Mouse (Mus musculus): ENCODE data around the gene R3hcc1l. TPM values are rescaled to one million over a fixed set of nuclear protein-coding genes. Genes with fewer than 3 reads are reported as not detected.

Gene R3hcc1l
- total RNA-seq (2015), result 30.8 and 38.5 TPM in 2 replicates
- 40.5 and 49.2 TPM in 2 replicates for total RNA-seq (2017)

GRCm38 (mm10) chr19:42518620-42519310 lies at the start of gene R3hcc1l:
Gene R3hcc1l (plus strand): TSS chr19:42518759.
- ATAC-seq (ENCODE audit: poor library complexity, severe bottlenecking), result peak; percentile 95

DNA sequence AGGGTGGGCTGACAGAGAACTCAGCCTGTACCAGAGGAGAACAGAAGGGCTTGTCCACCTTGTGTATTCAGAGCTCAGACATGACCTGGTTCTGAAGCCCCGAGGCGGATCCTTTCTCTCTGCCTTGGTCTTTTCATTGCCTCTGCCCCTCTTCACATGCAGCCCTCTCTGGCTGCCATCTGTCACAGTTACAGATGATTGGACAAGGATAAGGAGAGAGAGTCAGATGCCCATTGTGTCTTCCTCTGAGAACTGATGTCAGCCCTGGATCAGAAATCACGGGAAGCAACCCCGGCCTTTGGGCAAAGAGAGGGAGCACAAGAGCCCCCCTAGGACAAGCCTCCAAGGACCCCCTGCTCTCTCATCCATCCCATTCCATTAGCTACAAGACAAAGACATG lies 47.0 kb upstream of the R3hcc1l start:
- ATAC-seq (ENCODE audit: poor library complexity, severe bottlenecking), result no peak

GRCm38 (mm10) chr19:42472831-42473230 lies 45.7 kb upstream of the R3hcc1l start:
- ATAC-seq (ENCODE audit: poor library complexity, severe bottlenecking), result no peak

- ATAC-seq (ENCODE audit: poor library complexity, severe bottlenecking), result no peak
Measured at GRCm38 (mm10) chr19:42477769-42478168, 40.8 kb upstream of the R3hcc1l start.

DNA sequence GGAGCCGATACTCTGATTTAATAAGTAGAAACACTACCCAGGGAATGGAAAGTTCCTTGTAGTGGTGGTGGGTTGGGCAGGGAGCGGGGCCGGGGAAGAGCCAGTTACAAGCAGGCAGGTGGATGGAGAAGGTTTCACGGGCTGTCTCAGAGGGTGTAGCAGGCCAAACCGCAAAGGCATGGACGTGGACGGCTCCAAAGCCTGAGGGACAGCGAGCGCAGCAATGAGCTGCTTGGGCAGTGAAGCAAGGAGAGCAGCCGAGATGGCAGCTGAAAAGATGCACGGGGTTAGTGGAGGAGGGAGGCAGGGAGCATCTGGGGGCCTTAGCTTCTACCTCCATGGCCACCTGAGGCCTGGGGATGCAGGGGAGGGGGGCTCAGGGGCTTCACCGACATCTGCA lies 40.3 kb upstream of the R3hcc1l start:
- ATAC-seq (ENCODE audit: poor library complexity, severe bottlenecking), result no peak

DNA sequence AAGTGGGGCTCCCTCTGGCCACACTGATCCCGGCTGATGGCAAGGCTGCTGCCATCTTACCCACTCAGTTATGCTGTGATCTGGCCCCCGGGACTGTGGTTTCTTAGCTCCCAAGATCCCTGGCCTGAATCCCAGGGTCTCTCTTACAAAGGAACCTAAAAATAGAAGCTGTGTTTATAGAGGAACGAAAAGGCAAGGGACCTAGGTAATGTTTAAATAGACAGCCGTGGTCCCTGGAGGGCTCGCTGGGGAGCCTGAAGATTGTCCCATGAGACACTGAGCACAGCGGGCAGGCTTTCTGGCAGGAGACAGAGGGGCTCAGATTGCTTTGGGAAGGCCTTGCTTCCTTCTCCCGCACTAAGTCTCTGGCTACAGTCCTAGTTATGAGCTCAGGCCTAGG lies 33.1 kb upstream of the R3hcc1l start:
- ATAC-seq (ENCODE audit: poor library complexity, severe bottlenecking), result no peak

GRCm38 (mm10) chr19:42487261-42487660 lies 31.3 kb upstream of the R3hcc1l start:
- no peak for ATAC-seq (ENCODE audit: poor library complexity, severe bottlenecking)

DNA sequence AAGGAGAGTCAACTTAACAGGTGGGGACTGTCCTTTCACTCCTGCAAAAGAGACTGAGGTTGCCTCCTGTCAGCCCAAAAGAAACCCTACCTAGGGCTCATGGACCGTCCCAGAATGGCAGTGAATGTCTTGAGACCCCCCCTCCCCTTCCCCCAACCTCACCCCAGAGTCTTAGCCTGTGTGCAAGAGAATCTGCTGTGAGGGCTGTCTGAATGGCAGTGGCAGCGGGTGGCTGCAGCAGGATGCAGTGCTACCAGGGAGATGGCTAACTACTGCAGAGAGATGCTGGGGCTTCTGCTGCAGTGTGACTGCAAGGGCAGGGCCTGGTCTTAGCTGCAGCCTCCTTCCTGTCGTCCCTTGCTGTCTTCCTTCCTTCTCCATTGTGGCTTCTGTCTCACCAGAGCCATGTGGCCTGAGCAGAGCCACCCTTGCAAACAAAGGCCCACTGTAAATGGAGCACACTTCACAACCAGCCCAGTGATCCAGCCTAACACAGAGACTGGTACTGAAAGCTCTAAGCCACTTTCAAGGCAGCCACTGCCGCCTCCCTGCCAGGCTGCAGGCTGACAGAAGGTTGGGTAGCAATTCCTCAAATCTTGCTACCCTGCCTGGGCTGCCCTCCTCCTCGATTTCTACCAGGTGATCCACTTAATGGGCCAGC lies 25.2 kb upstream of the R3hcc1l start:
- ATAC-seq (ENCODE audit: poor library complexity, severe bottlenecking), result no peak

GRCm38 (mm10) chr19:42504156-42504555 lies 14.4 kb upstream of the R3hcc1l start:
- ATAC-seq (ENCODE audit: poor library complexity, severe bottlenecking), result no peak

DNA sequence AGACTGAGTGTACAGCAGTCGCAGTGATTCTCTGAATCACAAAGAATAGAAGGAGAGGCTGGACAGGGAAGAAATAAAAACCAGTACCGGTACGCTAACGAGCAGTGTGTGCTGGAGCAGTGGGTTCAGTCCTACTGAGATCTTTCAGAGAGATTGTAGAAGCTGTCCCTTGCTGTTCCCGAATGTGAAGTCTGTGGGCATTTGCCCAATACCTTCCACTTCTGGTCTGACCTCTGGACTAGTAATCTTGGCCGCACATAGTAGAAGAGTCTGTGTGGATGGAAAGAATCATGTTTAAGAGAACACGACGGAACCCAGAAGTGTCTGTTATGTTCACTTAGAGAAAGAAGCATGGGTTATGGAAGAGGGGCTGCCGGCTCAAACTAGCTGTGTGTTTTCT lies 8.9 kb upstream of the R3hcc1l start:
- no peak for ATAC-seq (ENCODE audit: poor library complexity, severe bottlenecking)

- peak; percentile 95 for ATAC-seq (ENCODE audit: poor library complexity, severe bottlenecking)
Measured at GRCm38 (mm10) chr19:42510276-42511171, 8.0 kb upstream of the R3hcc1l start.

DNA sequence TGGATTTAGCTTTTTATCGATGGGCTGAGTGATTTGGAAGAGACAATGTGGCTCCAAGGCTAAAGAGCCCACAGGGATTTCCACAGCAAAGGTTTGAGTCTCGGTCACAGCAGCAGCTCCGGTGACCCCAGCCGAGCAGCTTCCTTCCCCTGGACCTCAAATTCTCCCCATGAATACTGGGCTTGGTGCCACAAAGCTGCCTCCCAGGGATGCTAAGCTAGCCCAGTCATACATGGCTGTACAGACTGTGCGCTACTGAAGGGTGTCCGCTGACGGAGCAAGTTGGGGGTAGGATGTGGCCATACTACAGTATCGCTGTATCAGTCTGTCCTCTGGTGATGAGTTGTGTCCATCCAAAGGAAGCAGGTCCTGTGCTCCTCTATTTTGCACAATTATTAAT lies 2.9 kb upstream of the R3hcc1l start:
- no peak for ATAC-seq (ENCODE audit: poor library complexity, severe bottlenecking)

- ATAC-seq (ENCODE audit: poor library complexity, severe bottlenecking), result no peak
Measured at GRCm38 (mm10) chr19:42516121-42516520, 2.4 kb upstream of the R3hcc1l start.

DNA sequence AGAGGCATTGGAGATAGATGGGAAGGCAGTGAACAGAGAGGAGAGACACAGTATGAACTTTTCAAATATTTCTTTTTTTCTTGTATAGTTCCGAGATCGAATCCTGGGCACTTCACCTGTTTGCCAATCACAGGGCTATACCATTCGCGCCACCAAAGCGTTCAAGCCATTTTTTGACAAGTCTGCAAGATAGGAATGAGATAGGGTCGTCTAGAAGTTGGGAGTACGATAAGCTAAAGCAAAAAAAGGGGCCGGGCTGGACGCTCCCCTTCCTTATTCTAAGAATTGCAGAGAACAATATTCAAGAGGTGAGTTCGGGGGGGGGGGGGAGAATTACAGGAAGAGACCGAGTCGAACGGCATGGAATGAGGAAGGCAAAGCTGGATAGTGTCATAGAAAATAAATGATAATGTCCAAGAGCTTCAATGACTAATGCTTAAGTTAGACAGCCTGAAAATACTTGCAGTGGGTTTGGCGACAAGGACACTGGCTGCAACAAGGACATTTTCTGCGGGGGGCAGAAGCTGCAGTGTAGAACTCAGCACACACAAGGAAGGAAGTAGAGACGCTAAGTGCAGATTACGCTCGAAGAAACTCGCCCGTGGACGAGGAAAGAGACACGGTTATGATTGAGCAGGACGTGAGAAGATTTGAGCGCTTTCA lies 471 bp upstream of the R3hcc1l start:
- ATAC-seq (ENCODE audit: poor library complexity, severe bottlenecking), result peak; percentile 12

DNA sequence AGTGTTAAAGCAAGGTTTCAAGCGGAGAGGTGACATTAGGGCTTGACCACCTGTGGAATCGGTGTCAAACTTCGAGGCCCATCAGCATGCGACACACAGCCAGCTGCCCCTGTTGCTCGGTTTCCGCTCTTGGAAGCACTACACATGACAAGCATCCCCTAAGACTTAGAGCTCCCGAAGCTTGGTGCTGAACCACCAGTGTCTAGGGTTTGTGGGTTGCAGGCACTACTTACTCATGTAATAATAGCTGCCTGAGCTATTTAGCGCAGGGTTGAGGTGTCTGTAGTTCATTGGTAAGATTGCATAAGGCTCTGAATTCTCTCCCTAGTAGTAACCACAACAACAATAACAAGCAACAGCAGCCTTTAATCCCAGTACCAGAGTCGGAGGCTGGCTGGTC lies 1.2 kb downstream of the R3hcc1l start:
- no peak for ATAC-seq (ENCODE audit: poor library complexity, severe bottlenecking)

DNA sequence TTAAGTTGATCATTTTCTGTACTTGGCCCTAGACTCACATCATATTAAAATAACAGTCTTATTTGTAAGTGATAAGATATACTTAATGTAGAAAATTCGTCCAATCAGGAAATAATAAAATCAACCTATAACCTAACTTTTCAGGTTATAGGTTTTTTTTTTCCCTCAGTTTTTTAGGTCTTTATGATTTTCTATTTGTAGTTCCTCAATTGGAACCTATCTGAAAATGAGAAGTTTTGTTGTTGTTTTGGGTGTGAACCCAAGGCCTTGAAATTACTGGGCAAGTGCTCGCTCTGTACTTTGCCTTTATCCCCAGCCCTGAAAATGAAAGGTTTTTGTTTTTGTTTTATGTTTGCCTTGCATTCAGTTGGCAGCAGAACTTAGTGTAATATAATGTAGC lies 6.1 kb downstream of the R3hcc1l start:
- no peak for ATAC-seq (ENCODE audit: poor library complexity, severe bottlenecking)

GRCm38 (mm10) chr19:42529992-42530437 lies 11.5 kb downstream of the R3hcc1l start:
- ATAC-seq (ENCODE audit: poor library complexity, severe bottlenecking), result no peak

DNA sequence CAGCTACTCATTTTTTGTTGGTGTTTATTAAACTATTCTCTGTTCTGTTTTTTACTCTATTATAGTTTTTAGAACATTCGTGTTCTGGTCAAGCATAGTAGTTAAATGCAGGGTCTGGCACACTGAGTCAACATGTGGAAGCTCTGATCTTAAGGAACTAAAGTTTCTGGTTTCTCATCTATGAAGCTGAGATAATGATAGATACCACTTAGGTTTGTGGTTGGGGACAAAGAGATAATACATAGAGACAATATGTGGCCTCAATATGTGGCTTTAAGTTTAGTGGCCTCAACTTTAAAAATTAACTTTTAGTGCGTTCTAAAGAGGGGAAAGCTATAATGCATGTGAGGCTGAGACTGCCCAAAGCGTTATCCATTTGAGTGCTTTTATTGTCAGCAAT lies 15.9 kb downstream of the R3hcc1l start:
- no peak for ATAC-seq (ENCODE audit: poor library complexity, severe bottlenecking)

DNA sequence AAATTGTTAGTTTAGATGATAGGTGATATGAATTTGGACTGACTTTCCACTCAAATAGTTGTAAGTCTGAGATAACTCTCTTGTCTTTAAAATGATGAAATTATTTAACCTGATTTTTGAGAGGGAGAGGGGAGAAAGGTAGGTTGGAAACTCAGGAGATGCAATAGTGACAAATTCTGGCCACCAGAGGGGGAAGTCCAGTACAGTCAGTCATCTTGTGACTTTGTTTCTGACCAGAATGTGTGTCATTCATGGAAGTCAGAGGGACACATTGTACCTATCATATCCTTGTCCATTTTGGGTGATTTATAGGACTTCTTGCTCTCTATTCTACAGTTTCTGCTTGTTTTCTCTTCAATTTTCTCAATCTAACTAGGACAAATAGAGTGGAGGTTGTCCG lies 19.0 kb downstream of the R3hcc1l start:
- no peak for ATAC-seq (ENCODE audit: poor library complexity, severe bottlenecking)

GRCm38 (mm10) chr19:42538911-42539310 lies 20.4 kb downstream of the R3hcc1l start:
- ATAC-seq (ENCODE audit: poor library complexity, severe bottlenecking), result no peak

Data from megakaryocyte, adult 5-6 weeks (primary cell).